Mouse (Mus musculus) left cerebral cortex, adult 11 months (tissue): ENCODE measurements around the gene Bmp3.

ENCODE experiments used
- DNase-seq: peaks from one replicate; pipeline ENCODE4 v3.0.0; 2022; ENCODE audit warnings: low spot score

Bmp3 gene

DNA sequence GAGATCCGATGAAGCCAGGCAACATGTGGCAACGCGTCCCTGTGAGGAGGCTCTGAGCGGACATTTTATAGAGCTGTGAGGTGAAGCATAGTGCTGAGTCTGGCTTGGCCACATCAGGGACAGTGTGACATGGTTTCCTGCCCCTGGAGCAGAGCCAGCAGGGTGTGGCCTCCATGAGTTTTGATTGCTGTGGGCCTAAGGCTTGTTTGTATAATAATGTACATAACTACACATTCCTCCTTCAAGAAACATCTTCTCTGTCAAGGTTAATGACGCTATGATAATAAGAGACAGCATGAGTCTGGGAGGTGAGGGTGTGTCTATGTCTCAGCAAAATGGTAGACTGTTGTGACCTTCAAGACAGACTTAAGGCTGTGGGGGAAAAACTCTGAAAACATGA, 64.5 kb downstream of the Bmp3 start:
- no peak for DNase-seq

DNA sequence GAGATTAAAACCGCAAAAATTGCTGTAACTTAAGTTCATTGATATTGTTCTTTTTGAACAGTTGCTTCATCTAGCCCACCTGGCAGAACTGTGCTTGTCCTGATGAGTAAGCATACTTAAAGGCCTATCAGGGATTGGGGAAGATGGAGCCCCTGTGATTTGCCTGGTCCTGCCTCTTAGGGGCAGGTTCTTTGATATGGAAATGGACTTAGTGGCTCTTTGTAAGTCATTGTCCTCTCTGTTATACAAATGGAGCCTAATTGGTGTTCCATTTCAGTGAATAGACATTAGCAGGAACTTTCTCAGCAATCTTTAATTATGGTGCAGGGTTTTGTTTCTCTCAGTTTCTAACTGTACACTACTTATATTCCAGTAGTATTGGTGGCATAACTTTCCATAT, 67.4 kb downstream of the Bmp3 start:
- DNase-seq = no peak

DNA sequence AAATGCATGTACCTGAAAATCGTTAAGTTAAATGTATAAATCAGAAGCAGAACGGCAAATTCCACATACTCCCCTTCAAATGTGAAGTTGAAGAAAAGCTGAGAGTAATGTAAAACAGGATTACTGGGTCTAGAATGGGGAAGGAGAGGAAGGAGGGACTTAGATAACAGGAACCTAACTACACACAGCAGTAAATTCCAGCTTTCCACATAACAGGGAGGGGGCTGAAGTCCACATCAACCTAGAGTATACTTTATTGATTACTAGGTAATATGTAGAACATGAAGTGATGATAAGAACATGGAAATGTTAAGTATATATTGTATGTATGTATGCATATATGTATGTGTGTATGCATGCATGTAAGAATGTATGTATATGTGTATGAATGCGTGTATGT, 68.7 kb downstream of the Bmp3 start:
- no peak for DNase-seq
